Mouse (Mus musculus): ENCODE measurements around the gene Bcat1.
"Not testable (repeated sequence)": the region's sequence is repeated elsewhere in the genome, so short reads cannot be mapped to it uniquely, and the experiment has no call there.

The Bcat1 gene

DNA sequence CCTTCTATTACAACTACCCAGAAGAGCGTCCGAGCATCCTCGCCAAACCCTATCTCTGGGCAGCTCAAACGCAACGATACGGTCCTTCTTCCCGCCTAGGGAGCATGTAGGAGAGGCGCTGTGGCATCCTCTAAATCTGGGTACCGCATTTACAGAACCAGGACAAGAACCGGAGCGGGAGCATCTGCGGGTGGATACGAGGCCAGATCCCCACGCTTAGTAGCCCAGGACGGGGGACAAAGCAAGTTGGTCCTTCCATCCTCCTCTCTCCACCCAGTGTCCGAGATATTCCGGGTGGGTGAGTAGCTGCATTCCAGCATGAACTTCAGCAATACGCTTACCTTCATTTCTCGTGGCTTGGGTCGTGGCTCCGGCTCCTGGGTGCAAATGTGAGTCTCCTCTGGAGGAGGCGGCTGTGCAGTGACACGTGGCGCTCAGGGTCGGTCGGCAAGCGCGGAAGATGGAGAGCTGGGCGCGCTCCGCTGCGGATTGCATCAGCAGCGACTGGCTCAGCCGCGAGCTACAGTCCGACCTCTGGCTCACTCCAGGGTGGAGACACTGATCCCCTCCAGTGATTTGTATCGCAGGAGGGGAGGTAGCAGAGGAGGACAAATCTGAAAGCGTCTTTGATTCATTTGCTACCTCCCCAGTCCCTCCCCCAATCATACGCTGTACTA is at the start of gene Bcat1:
Gene Bcat1 (minus strand): TSS at position 637 of the 677 bp plus-strand sequence.
- DNase-seq: peak; percentile 5

DNA sequence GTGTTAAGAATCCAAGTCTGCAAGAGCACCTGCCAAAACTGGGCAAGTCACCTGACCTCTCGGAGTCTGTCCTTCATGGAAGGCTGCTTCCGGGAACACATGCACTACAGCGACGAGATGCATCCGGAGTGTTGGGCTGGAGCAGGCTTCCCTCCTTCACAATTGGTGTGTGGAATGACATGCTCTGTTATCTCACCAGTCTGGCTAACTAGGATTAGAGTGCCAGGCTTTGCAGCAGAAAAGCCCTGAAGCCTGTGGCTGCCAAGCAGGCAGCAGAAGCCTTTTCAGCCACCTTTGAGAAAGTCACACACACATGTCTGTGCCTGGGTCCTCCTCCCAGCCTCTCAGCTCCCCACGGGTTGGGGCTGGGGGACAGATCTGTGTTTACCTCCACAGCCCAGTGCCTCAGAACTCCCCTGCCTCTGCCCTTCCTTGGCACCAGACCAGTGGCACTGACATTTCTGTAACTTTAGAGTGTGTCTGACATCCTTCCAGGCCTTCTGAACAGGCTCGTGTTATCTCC is 49.7 kb upstream of the Bcat1 start:
- no peak for DNase-seq

DNA sequence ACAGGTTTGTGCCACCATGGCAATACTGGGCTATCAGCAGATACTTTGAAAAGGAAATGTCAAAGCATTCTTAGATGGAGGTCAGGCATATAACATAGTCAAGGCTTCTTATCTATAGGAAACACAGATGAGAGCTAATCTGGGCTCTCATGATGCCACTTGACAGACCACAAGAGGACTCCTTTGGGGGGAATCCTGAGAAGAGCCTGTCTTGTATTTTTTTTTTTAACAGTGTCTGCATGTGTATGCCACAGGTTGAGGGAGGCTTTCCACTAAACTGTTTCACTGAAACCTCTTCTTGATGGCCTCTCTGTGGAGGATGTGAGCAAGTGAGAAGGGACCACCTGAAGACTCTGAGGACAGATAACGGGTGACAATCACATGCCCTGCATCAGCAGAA is 48.6 kb upstream of the Bcat1 start:
- DNase-seq: no peak

DNA sequence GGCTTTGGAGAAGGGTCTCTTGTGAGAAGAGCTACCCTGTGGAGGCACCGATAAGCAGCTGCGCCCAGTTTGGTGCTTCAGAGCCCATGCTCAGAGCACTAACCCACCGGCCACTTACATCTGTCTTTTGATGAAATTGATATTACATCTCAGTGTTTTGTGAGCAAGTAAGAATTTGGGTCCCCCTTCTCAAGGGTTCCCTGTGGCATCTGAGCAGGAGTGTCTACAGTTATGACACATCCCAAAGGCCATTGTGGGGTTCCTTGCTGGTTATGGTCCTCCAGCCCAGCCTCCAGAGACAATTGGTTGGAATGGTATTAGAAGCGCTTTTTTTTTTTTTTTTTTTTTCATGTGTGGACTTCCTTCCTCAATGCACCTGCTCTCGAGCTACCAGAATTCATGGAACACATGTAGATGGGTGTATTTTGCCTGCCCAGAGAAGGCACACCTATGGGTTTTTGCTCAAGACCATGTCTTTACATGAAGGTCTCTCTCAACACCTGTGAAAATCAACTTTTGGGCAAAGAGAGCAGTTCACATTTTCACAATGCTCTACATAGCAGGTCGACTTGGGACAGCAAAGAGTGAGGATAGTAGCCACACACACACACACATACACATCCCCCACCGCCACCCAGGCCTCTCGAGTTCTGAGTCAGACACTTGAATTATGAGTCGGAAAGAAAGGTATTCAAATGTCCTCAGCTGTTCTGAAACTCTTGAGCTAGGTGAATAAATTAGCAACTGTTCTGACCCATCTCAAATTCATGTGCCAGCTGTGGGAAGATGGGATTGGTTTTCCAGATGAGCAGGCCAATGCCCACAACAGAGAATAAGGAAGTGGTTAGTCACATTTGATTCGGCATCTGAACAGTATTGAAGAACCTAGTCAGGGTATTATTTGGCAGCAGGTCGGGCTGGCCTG is 47.4 kb upstream of the Bcat1 start:
- DNase-seq: no peak

DNA sequence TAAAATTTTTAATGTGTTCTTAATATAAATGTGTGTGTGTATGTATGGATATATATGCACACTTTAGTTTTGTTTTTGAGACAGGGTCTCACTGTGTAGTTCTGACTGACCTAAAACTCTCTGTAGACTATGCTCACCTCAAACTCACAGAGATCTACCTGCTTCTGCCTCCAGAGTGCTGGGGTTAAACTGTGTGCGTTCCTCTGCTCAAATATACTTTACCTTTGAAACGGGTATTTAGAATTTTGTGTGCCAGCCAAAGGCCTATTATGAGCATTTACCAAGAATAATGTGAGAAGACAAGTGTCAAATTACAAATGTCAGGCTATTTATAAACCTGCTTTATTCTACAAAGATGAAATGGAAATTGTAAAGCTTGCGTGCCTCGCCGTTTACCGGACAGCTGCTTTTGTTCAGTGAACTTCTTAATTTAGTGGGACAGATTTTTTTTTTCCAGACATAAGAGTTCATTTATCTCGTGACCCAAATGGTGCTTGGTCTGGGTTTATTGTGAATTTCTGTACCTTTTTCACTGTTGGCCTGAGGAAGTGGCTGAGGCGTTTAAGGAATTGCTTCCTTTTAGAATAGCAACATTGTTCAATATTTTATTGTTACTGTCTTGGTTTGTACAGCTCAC is 46.6 kb upstream of the Bcat1 start:
- DNase-seq: no peak

DNA sequence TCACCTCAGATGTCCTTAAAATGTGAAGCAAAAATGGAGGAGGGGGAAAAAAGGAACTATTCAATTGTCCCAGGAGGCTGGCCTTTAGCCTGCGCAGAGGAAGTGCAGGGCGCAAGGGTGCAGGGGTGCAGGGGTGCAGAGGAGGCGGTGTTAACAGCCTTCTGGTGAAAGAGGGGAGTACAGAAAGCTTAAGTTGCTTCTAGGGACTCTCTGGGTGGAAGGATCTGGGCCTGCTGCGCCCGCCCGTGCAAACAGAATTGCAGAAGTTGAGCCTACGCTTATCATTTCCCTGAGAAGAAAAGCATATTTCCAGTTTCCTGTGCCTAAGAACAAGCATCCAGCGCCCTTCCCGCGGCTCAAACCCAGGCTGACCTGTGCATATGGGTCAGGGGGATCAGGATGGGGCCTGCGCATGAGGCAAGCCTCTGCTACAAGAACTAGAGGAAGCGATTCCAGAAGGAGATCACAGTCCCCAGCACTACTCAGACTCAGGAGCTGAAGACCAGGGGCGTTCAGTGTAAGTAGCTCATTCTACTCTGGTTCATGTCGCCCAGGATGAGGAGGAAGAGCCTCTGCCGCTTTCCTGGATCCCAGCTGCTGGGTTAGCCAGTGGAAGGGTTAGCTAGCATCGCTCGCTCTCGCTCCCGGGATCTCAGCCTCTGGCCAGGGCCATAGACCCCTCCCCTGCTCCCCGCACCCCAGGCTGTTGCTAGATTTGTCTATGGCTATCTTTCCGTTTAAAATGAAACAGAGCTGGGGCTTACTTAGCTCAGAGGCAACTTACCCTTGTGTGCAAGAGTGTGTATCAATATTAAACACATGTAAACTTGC is 45.8 kb upstream of the Bcat1 start:
- DNase-seq: no peak

DNA sequence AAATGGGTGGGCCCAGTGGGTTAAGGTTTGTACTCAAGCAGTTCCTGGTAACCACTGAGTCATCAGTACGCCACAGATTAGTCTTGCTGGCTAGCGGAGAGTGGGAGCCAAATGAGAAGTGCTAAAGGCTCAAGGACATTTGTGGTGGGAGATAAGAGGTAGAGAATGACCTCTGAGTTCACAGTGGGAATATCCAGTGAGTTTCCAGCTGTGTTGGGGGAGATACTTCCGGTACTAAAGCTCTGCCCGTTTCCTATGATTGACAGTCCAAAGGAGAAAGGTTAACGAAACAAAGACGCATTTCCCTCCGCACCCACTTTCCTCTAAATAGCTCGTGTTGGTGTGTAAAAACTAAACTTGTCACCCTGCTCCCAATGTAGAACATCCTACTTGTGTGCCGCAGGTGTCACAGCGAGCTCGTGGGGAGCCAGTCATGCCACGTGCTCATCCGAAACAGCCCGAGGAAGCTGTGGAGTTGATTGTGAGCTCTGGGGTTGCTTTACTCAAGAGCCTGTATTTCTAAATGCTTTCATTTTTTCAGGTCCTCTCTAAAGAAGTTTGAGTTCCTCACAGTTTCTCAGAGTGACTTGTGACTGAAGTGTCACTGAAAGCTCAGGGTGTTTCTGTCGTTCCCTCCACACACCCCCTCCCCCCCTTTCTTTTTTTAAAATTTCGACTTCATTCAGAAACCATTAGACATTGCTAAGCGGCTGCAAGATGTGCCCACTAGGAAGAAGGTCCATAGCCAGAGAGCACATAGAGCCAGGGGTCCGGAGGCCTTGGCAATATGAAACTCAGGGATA is 45.0 kb upstream of the Bcat1 start:
- DNase-seq: no peak

- no peak for DNase-seq
Observed at GRCm38 (mm10) chr6:145120086-145120485, 44.1 kb upstream of the Bcat1 start.

GRCm38 (mm10) chr6:145116098-145116672 is 40.2 kb upstream of the Bcat1 start:
- DNase-seq: no peak

GRCm38 (mm10) chr6:145115476-145116097 is 39.6 kb upstream of the Bcat1 start, which contains the start of gene Lrmp:
Gene Lrmp (plus strand): TSS chr6:145115653.
- no peak for DNase-seq

GRCm38 (mm10) chr6:145114561-145114960 is 38.6 kb upstream of the Bcat1 start:
- DNase-seq: no peak

- no peak for DNase-seq
Observed at GRCm38 (mm10) chr6:145112865-145113264, 36.9 kb upstream of the Bcat1 start.

DNA sequence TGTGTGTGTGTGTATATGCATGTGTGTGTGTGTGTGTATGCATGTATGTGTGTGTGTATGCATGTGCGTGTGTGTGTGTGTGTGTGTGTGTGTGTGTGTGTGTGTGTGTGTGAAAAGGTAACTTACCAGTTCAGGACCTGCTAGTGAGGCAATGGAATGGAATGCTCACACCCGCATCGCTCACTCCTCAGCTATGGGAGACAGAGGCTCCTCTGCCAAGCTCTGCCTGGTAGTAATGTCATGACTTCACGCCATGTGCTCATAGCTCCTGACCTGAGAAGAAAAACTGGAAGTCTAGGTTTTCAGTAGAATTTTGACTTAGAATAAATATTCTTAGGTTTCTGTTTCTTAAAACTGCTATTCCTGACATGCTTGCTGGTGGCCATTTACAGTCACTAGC is 34.8 kb upstream of the Bcat1 start:
- DNase-seq: no peak

- DNase-seq: no peak
Observed at GRCm38 (mm10) chr6:145106163-145106842, 30.3 kb upstream of the Bcat1 start.

- DNase-seq: no peak
Observed at GRCm38 (mm10) chr6:145105439-145105838, 29.5 kb upstream of the Bcat1 start.

GRCm38 (mm10) chr6:145104241-145104939 is 28.4 kb upstream of the Bcat1 start:
- no peak for DNase-seq

DNA sequence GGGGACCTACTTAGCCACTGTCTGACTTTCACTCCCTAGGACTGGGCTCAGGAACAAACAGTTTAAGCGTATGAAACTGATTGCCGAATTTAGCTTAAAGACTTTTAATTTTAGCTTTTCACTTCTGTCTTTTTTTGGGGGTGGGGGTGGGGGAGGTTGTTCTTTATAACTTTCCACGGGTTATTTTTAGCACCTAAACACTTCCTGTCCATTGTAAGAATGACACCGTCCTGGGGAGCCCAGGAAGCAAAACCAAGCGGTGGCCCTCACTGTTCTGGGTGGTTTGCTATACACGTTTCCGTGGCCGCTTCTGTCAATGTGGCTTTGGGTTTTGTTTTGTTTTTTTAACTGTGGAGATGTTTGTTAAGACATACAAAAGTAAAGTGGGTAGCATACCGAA is 24.9 kb upstream of the Bcat1 start:
- DNase-seq: no peak

- no peak for DNase-seq
Observed at GRCm38 (mm10) chr6:145094431-145094830, 18.4 kb upstream of the Bcat1 start.

DNA sequence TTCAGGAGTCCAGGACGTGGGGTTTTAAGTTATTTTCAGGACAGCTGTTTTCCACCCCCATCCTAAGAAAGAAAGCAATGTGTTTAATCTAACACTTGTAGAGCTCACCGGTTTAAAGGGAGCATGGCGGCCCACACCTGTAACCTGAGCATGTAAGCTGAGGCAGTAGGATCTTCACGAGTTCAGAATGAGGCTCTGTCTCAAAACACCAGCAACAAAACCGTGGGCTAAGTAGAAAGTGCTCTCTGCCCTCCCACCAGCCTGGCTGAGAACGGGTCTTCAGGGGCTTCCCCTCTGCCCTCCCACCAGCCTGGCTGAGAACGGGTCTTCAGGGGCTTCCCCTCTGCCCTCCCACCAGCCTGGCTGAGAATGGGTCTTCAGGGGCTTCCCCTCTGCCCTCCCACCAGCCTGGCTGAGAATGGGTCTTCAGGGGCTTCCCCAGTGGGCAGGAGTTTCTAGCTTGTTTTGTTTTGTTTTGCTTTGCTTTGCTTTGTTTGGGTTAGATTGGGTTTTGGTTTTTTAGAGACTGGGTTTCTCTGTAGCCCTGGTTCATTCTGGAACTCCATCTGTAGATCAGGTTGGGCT is 17.1 kb upstream of the Bcat1 start:
- DNase-seq: not testable (repeated sequence)
